Mouse (Mus musculus): Measurements from ENCODE around the gene Gm20431. TPM values are rescaled to one million over a fixed set of nuclear protein-coding genes. Genes with fewer than 3 reads are reported as not detected.
A peak's percentile ranks its signal among the peaks of the same experiment; 100 is the strongest.

Gm20431 gene
- 0.10 TPM in 1 of 2 replicates, not detected in the other for polyA plus RNA-seq (2012; rRNA removed)

DNA sequence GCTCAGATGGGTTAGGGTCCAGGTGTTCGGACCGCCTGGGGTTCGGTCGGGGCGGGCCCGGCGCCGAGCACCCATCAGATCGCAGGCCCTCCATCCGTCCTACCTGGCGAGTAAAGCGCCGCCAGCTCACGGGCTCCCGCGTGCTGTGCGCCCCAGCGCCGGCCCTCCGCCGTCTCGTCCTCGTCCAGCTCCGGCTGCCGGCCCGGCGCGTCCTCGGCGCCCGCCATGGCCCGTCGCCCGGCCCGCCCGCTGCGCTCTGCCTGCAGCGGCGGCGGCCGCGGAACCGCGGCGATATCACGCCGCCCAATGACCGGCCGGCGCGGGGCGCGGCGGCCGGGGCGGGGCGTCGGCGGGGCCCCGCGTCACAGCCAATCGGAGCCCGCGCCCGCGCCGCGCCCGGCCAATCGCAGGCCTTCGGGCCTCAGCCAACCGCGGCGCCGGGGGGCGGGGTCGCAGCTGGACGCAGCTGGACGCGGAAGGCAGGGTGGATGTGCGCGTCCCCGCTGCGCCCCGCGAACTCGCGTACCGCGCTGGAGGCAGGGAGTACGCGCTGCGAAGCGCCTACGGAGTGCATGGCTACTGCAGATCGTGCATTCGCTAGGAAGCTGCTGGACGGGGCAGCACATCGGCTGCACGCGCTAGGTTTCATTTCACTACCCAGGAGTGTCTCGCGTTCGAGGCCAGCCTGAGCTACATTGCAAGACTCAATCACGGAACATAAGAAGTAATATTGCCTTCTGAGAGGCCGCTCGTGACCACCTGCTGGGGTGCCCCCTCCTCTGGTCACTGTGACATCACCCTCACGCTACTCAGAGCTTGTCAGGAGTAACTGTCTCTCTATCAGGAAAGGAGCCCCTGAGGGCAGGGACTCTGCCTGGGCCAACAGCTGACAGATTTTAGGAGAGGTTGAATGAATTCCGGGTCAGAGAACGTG, at the start of gene Gm20431:
TSS of gene Gm20431 (minus strand) at position 227 of the 934 bp plus-strand sequence.
- WGBS = 1% methylated on average over 110 of the region's 110 CpGs
- H3K4me1 ChIP-seq (ENCODE audit: control insufficient read depth, insufficient read depth, insufficient read length, low read length) = peaks cover 21% of the 10 kb centered on the region

DNA sequence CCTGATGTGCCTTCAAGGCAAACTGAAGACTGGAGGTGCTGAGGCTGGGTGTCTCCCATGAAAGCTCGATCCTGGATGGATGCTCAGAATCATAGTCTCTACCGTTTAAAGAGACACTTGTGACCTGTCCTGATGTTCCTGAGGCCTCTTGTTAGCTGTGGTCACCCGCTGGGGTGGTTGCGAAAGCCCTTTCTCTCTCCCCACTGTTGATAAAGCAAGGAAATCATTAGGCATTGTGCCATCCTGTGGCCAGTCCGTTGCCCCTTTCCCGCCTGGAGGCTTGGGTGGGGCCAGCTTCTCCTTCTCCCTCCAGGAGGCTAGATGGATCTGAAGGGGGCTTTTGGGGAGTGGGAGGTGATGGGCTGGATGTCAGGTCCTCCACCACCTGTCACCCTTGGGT, 49.3 kb upstream of the Gm20431 start:
- WGBS = 44% methylated on average over 6 of the region's 6 CpGs
- Histone ChIP-seq H3K27ac (ENCODE audit: insufficient read depth, low read depth, low read length) (no peak overlapping the region), H3K4me3 (ENCODE audit: low read depth, low read length) (no peak overlapping the region), H3K4me1 (ENCODE audit: control insufficient read depth, insufficient read depth, insufficient read length, low read length) (peaks cover 2% of the 10 kb centered on the region; the same call in 1 of the 2 replicates), H3K36me3 (ENCODE audit: control insufficient read depth, insufficient read depth, low read length) (no peaks in the 10 kb centered on the region), H3K27me3 (ENCODE audit: control insufficient read depth, insufficient read depth, low read length) (no peaks in the 10 kb centered on the region)
- TF ChIP-seq POLR2A (IDR thresholded peaks at IDR 0.05; ENCODE audit: low read depth, low read length) (no peak), CTCF (IDR thresholded peaks at IDR 0.05; ENCODE audit: extremely low read depth, insufficient read length, insufficient replicate concordance, low read depth, low read length) (no peak)

More for the DNA sequence above, at the start of gene Gm20431:
- Histone ChIP-seq H3K27ac (ENCODE audit: insufficient read depth, low read depth, low read length) (peak within 1 kb of the TSS; percentile 10), H3K4me3 (ENCODE audit: low read depth, low read length) (peak within 1 kb of the TSS; percentile 70), H3K27me3 (ENCODE audit: control insufficient read depth, insufficient read depth, low read length) (peaks cover 10% of the 10 kb centered on the region; the same call in 1 of the 2 replicates), H3K36me3 (ENCODE audit: control insufficient read depth, insufficient read depth, low read length) (no peaks in the 10 kb centered on the region)
- peak; percentile 36 for TF ChIP-seq POLR2A (IDR thresholded peaks at IDR 0.05; ENCODE audit: low read depth, low read length)
- no peak for TF ChIP-seq CTCF (IDR thresholded peaks at IDR 0.05; ENCODE audit: extremely low read depth, insufficient read length, insufficient replicate concordance, low read depth, low read length)

DNA sequence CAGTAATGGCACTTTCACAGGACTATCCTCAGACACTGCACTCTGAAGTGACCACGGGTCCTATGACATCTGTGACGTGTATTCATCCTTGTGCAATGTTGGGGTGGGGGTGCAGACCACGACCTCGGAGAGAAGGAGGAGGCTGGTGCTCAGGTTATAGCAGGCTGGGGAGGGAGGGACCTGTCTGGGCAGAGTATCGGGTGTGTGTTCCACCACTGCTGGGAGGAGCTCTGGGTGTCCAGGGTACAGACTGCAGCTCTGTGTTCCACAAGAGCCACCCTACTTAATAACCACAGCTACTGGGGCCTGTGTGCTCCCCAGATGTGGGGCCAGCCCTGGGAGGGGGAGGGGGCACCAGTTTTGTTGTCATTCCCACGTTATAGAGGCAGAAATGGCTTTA, 48.7 kb upstream of the Gm20431 start:
- peaks cover 2% of the 10 kb centered on the region; the same call in 1 of the 2 replicates for H3K4me1 ChIP-seq (ENCODE audit: control insufficient read depth, insufficient read depth, insufficient read length, low read length)
- TF ChIP-seq POLR2A (IDR thresholded peaks at IDR 0.05; ENCODE audit: low read depth, low read length) (no peak), CTCF (IDR thresholded peaks at IDR 0.05; ENCODE audit: extremely low read depth, insufficient read length, insufficient replicate concordance, low read depth, low read length) (no peak)
- no peak overlapping the region for H3K27ac ChIP-seq (ENCODE audit: insufficient read depth, low read depth, low read length)
- 49% methylated on average over 6 of the region's 6 CpGs for WGBS
- H3K27me3 ChIP-seq (ENCODE audit: control insufficient read depth, insufficient read depth, low read length) = no peaks in the 10 kb centered on the region
- no peaks in the 10 kb centered on the region for H3K36me3 ChIP-seq (ENCODE audit: control insufficient read depth, insufficient read depth, low read length)
- no peak overlapping the region for H3K4me3 ChIP-seq (ENCODE audit: low read depth, low read length)

DNA sequence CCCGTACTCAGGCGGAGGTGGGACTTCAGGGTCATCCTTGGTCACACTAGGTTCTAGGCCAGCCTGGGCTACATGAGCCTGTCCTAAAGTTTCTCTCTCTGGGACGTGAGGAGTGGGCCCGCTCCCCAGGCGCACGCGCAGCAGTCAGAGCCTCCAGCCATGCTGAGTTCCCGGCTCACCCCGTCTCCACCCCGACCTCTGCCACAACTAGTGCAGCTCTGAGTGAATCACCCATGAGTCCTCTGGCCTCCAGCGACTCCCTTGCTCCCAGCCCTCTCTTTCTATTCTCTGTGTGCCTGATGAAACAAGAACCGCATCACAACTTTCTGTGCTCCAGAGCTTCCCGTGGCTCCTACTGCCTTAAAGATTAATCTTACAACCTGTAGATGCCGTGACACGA, 47.1 kb upstream of the Gm20431 start:
- no peak overlapping the region for H3K4me3 ChIP-seq (ENCODE audit: low read depth, low read length)
- WGBS = 67% methylated on average over 15 of the region's 15 CpGs
- H3K36me3 ChIP-seq (ENCODE audit: control insufficient read depth, insufficient read depth, low read length) = no peaks in the 10 kb centered on the region
- H3K27ac ChIP-seq (ENCODE audit: insufficient read depth, low read depth, low read length) = no peak overlapping the region
- TF ChIP-seq POLR2A (IDR thresholded peaks at IDR 0.05; ENCODE audit: low read depth, low read length) = no peak
- peaks cover 2% of the 10 kb centered on the region; the same call in 1 of the 2 replicates for H3K4me1 ChIP-seq (ENCODE audit: control insufficient read depth, insufficient read depth, insufficient read length, low read length)
- no peaks in the 10 kb centered on the region for H3K27me3 ChIP-seq (ENCODE audit: control insufficient read depth, insufficient read depth, low read length)

DNA sequence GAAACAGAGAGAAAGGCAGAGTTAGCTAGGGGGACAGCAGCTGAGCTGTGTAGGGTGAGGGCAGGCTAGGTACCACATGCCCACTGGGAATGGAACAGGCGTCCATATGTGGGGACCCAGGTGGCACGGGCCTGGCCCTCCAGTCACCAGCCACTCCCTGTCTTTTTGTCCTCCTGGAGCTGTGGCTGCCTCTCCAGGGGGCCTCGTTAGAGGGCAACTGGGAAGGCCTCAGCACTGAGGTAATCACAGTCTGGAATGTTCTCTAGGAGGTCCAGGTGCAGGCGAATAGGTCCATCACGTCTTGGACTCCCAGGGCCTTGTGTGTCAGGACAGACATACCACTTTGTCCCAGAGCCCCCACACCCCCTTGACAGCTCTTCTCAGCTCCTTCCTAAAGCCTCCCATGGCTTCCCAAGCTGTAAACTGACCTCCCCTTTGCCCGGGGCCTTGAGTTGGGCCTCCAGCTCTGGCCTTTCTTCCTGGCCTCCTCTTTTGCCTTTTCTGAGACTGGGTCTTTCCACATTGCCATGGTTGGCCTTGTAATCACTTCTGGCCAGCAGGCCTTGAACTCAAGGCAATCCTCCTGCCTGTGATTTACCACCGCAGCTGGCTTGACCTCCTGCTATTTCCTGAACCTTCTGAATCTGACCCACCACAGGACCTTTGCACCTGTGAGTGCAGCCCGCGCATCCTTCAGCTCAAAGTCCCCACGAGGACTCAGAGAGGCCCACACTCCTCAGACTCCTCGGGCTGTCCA, 45.1 kb upstream of the Gm20431 start:
- 71% methylated on average over 11 of the region's 11 CpGs for WGBS
- H3K27me3 ChIP-seq (ENCODE audit: control insufficient read depth, insufficient read depth, low read length) = no peaks in the 10 kb centered on the region
- H3K27ac ChIP-seq (ENCODE audit: insufficient read depth, low read depth, low read length) = no peak overlapping the region
- peaks cover 3% of the 10 kb centered on the region; the same call in 1 of the 2 replicates for H3K4me1 ChIP-seq (ENCODE audit: control insufficient read depth, insufficient read depth, insufficient read length, low read length)
- no peaks in the 10 kb centered on the region for H3K36me3 ChIP-seq (ENCODE audit: control insufficient read depth, insufficient read depth, low read length)
- H3K4me3 ChIP-seq (ENCODE audit: low read depth, low read length) = no peak overlapping the region
- TF ChIP-seq CTCF (IDR thresholded peaks at IDR 0.05; ENCODE audit: extremely low read depth, insufficient read length, insufficient replicate concordance, low read depth, low read length) (no peak), POLR2A (IDR thresholded peaks at IDR 0.05; ENCODE audit: low read depth, low read length) (no peak)

DNA sequence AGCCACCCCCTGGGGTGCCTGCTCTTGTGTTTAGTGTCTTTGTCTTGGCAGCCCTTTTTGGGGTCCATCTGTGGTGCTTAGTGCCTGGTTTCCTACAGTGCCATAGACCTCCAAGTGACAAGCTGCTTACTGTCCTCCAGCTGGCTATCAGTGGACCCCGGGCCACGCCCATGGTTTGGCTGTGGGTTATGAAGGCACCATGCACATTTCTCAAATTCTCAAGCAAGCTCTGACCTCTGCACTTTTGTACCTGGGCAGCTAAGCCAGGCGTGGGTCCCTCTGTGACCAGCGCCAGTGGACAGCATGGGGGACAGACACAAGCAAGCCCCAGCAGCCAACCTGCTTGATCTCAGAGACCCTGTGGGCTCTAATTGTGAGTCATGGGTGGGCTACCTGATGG, 43.1 kb upstream of the Gm20431 start:
- WGBS = 85% methylated on average over 4 of the region's 4 CpGs
- Histone ChIP-seq H3K27me3 (ENCODE audit: control insufficient read depth, insufficient read depth, low read length) (no peaks in the 10 kb centered on the region), H3K4me3 (ENCODE audit: low read depth, low read length) (no peak overlapping the region), H3K4me1 (ENCODE audit: control insufficient read depth, insufficient read depth, insufficient read length, low read length) (peaks cover 3% of the 10 kb centered on the region; the same call in 1 of the 2 replicates), H3K27ac (ENCODE audit: insufficient read depth, low read depth, low read length) (no peak overlapping the region), H3K36me3 (ENCODE audit: control insufficient read depth, insufficient read depth, low read length) (no peaks in the 10 kb centered on the region)
- TF ChIP-seq CTCF (IDR thresholded peaks at IDR 0.05; ENCODE audit: extremely low read depth, insufficient read length, insufficient replicate concordance, low read depth, low read length) (no peak), POLR2A (IDR thresholded peaks at IDR 0.05; ENCODE audit: low read depth, low read length) (no peak)

DNA sequence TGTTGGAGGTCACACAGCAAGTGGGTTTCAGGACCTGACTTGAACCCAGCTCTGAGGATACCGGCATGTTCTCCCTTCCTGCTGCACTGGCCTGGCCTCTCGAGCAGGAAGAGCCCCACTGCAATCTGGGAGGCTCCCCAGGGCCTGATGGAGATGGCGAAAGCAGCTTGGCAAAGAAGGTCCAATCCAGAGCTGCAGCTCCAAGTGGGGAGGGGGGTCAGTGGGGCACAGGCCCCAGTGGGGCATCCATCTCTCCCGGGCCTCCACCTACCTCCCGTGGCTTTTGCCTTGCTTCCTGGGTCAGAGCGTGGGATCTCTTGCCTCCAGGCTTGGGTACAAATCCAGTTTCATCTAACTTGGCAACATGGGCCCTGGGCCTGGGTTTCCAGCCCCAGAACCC, 40.8 kb upstream of the Gm20431 start:
- no peak for TF ChIP-seq CTCF (IDR thresholded peaks at IDR 0.05; ENCODE audit: extremely low read depth, insufficient read length, insufficient replicate concordance, low read depth, low read length)
- TF ChIP-seq POLR2A (IDR thresholded peaks at IDR 0.05; ENCODE audit: low read depth, low read length) = no peak
- Histone ChIP-seq H3K27me3 (ENCODE audit: control insufficient read depth, insufficient read depth, low read length) (no peaks in the 10 kb centered on the region), H3K27ac (ENCODE audit: insufficient read depth, low read depth, low read length) (no peak overlapping the region), H3K4me3 (ENCODE audit: low read depth, low read length) (no peak overlapping the region), H3K4me1 (ENCODE audit: control insufficient read depth, insufficient read depth, insufficient read length, low read length) (peaks cover 5% of the 10 kb centered on the region), H3K36me3 (ENCODE audit: control insufficient read depth, insufficient read depth, low read length) (no peaks in the 10 kb centered on the region)
- 81% methylated on average over 6 of the region's 6 CpGs for WGBS

Measured in small intestine, adult 2 months (tissue).